Mouse (Mus musculus) olfactory bulb, adult 2 months (tissue): ENCODE results near the gene Actr6. TPM values are rescaled to one million over a fixed set of nuclear protein-coding genes. Genes with fewer than 3 reads are reported as not detected.
"Not testable (repeated sequence)": the region's sequence is repeated elsewhere in the genome, so short reads cannot be mapped to it uniquely, and the experiment has no call there.

ENCODE experiments used
- H3K27ac ChIP-seq: fragments of 200-500 bp; 2 replicates; pipeline ENCODE4 v1.5.1; 2012; ENCODE audit warnings: low read depth, low read length; ENCODE audit not compliant: insufficient read depth
- H3K4me1 ChIP-seq: fragments of 200-500 bp; 2 replicates; pipeline ENCODE4 v1.6.1; 2012; ENCODE audit warnings: low read length; ENCODE audit not compliant: control insufficient read depth, insufficient read depth
- H3K4me3 ChIP-seq: fragments of 200-500 bp; 2 replicates; pipeline ENCODE4 v1.5.1; 2012; ENCODE audit warnings: mild to moderate bottlenecking, low read depth, low read length, moderate library complexity; ENCODE audit not compliant: insufficient read depth
- CTCF ChIP-seq: fragments of 200-500 bp; IDR thresholded peaks from 2 replicates; pipeline ENCODE4 v1.5.1; 2012; ENCODE audit warnings: low read depth, mild to moderate bottlenecking, low read length, moderate library complexity; ENCODE audit not compliant: insufficient read depth
- POLR2A ChIP-seq: fragments of 200-500 bp; IDR thresholded peaks from 2 replicates; pipeline ENCODE4 v1.6.1; 2012; ENCODE audit warnings: mild to moderate bottlenecking, low read depth, low read length, moderate library complexity; ENCODE audit not compliant: insufficient read depth
- WGBS: fragments of 180-500 bp; shearing (Covaris S2); methylation state at CpG from one replicate; pipeline ENCODE4 v1.1.7; 2018; 5-methylcytosine and 5-hydroxymethylcytosine counted together
- polyA plus RNA-seq: library from polyadenylated mRNA; stranded (reverse); fragments of >200 nt; gene quantifications from 2 replicates; pipeline ENCODE4 v1.2.4, GENCODE M21; 2012; ENCODE audit warnings: low replicate concordance; ENCODE audit not compliant: missing spikeins, insufficient read depth, insufficient read length

Gene Actr6
- polyA plus RNA-seq, 1 experiment = not detected

- 51% methylated on average over 4 of the region's 4 CpGs for WGBS
- no peak overlapping the region for H3K27ac ChIP-seq
These were observed 55.5 kb downstream of the Actr6 start for GRCm38 (mm10) chr10:89676609-89677008.

GRCm38 (mm10) chr10:89670371-89670770 lies 61.7 kb downstream of the Actr6 start:
- WGBS = 96% methylated on average over 5 of the region's 5 CpGs
- not testable (repeated sequence) for H3K4me3 ChIP-seq, H3K27ac ChIP-seq, H3K4me1 ChIP-seq

More at GRCm38 (mm10) chr10:89676609-89677008, 55.5 kb downstream of the Actr6 start:
- Histone ChIP-seq H3K4me3 (no peak overlapping the region), H3K4me1 (no peaks in the 10 kb centered on the region)
- TF ChIP-seq CTCF = no peak
- TF ChIP-seq POLR2A = no peak

DNA sequence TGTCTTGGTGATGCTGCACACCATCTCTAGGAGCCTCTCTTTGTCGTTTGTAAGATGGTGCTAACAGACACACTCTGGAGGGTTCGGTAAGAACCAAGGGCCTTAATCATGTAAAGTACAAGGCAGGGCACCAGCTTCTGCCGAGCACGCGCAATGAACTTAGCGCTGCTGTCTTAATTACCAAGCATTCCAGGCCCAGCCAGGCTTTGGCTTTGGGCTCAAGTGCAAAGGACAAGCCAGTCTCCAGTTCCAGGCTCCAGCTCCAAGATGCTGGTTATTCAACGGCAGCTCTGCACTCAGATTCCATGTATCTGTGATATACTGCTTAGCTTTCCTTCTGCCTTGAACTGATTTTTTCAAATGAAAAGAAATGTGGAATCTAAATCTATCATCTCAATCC lies 64.5 kb downstream of the Actr6 start:
- 67% methylated on average over 7 of the region's 7 CpGs for WGBS
- no peak for TF ChIP-seq CTCF

DNA sequence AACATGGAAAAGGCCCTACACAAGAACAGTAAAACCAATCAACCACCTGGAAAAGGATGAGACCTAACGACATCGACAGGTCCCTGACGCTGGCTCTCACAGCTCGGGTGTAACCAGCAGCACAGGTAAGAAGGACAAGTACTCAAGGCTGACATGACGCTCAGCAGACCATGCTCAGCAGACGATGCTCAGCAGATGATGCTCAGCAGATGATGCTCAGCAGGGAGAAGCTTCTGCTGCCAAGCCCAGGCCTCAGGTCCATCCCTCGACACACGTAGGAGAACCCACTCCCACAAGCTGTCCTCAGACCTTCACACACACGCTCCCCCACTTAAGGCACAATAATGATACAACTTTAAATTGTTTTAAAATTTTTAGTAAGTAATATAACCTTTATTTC lies 66.4 kb downstream of the Actr6 start:
- Histone ChIP-seq H3K27ac (no peak overlapping the region), H3K4me3 (no peak overlapping the region), H3K4me1 (no peaks in the 10 kb centered on the region)
- 95% methylated on average over 9 of the region's 9 CpGs for WGBS
- TF ChIP-seq CTCF = no peak
- TF ChIP-seq POLR2A = no peak

More for the DNA sequence above, 64.5 kb downstream of the Actr6 start:
- H3K27ac ChIP-seq = no peak overlapping the region
- no peak overlapping the region for H3K4me3 ChIP-seq
- no peaks in the 10 kb centered on the region for H3K4me1 ChIP-seq

- Histone ChIP-seq H3K4me1 (no peaks in the 10 kb centered on the region), H3K4me3 (no peak overlapping the region), H3K27ac (no peak overlapping the region)
- WGBS = 93% methylated on average over 8 of the region's 8 CpGs
- no peak for TF ChIP-seq CTCF
- TF ChIP-seq POLR2A = no peak
These were observed 67.0 kb downstream of the Actr6 start for GRCm38 (mm10) chr10:89664977-89665645.

Other genes starting within 250 kb of the Actr6 start
- gene Nr1h4, start 198.7 kb downstream of the Actr6 start, polyA plus RNA-seq = not detected in 2 replicates
- gene Slc17a8, start 111.0 kb downstream of the Actr6 start, polyA plus RNA-seq = not detected in 2 replicates
- 92.4 TPM in 1 of 2 replicates, not detected in the other for gene Scyl2, start 46.0 kb downstream of the Actr6 start, polyA plus RNA-seq
- 112 and 264 TPM in 2 replicates for gene Uhrf1bp1l, start 12.7 kb upstream of the Actr6 start, polyA plus RNA-seq
- not detected in 2 replicates for gene Anks1b, start 141.2 kb upstream of the Actr6 start, polyA plus RNA-seq